Mouse (Mus musculus): ENCODE data around the gene Il16.

DNA sequence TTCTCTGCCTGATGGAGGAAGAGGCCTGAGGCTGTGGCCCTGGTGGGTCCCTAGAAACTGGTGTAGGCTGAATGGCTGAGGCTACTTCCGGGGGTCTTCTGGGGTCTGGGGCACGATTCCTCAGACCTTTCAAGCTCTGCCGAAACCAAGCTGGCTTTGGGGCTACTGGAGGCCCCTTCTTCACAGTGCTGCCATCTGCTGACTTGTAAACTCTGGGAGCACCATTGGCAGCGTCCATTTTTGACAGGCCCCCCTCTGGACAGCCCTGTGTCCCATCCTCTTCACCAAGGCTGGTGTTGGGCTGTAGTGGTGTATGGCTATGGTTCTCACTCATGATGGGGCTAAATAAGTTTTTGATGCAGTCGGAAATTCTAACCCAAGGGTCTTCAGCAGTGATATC, 93.0 kb downstream of the Il16 start:
- TF ChIP-seq CTCF (IDR thresholded peaks at IDR 0.05; ENCODE audit: extremely low read depth, insufficient read depth, low read length): no peak
- no peak for TF ChIP-seq POLR2A (IDR thresholded peaks at IDR 0.05; ENCODE audit: extremely low read depth, insufficient read depth, low read length)

All from cortical plate, adult 2 months (tissue).